Mouse (Mus musculus): ENCODE measurements at regions not wholly inside any gene's neighbourhood (a gene's known extent, or its start where the extent isn't known, plus 50 kb on each side); places are given as distances from the start of the nearest gene placed in this dataset.
A peak's percentile ranks its signal among the peaks of the same experiment; 100 is the strongest.

GRCm38 (mm10) chr3:15224452-15224851 lies 107.7 kb downstream of the Gm9733 start:
- Histone ChIP-seq H3K27me3 (ENCODE audit: control insufficient read depth in 1 of 2, insufficient read depth in 2 of 2, low read length in 2 of 2) (no peaks in the 10 kb centered on the region), H3K4me1 (ENCODE audit: control insufficient read depth in 1 of 2, insufficient read depth in 2 of 2, low read length in 2 of 2) (no peaks in the 10 kb centered on the region), H3K27ac (ENCODE audit: control insufficient read depth, low read depth, low read length) (no peak overlapping the region), H3K9me3 (replicated peaks; ENCODE audit: insufficient read depth, low read length) (no peaks in the 10 kb centered on the region), H3K79me2 (ENCODE audit: control insufficient read depth, insufficient read depth, low read length, poor library complexity) (no peaks in the 10 kb centered on the region), H3K36me3 (ENCODE audit: control insufficient read depth in 1 of 2, insufficient read depth in 2 of 2, low read length in 2 of 2) (no peaks in the 10 kb centered on the region), H3K4me3 (ENCODE audit: control insufficient read depth in 1 of 2, insufficient read depth in 1 of 2, low read depth in 2 of 2, low read length in 2 of 2) (no peak overlapping the region), H3K9ac (ENCODE audit: control insufficient read depth, low read depth, low read length, poor library complexity, severe bottlenecking) (no peak overlapping the region)
- no peak for TF ChIP-seq ZNF384 (IDR thresholded peaks at IDR 0.05; ENCODE audit: low read depth, low read length)
- 0 out of 2 replicates have a peak, but pooled peaks have one; percentile 13 for TF ChIP-seq USF1 (IDR thresholded peaks at IDR 0.05; ENCODE audit: low read depth, low read length)
- no peak for TF ChIP-seq MYC (IDR thresholded peaks at IDR 0.05; ENCODE audit: low read depth, low read length)
- 0 out of 2 replicates have a peak, but pooled peaks have one; percentile 13 for TF ChIP-seq GATA1 (IDR thresholded peaks at IDR 0.05; ENCODE audit: low read depth, low read length)
- DNase-seq (ENCODE audit: low read depth, low spot score) = peak; percentile 14

GRCm38 (mm10) chr3:15228641-15229040 lies 103.5 kb downstream of the Gm9733 start:
- Histone ChIP-seq H3K36me3 (ENCODE audit: control insufficient read depth in 1 of 2, insufficient read depth in 2 of 2, low read length in 2 of 2) (no peaks in the 10 kb centered on the region), H3K9ac (ENCODE audit: control insufficient read depth, low read depth, low read length, poor library complexity, severe bottlenecking) (no peak overlapping the region), H3K9me3 (replicated peaks; ENCODE audit: insufficient read depth, low read length) (no peaks in the 10 kb centered on the region), H3K27me3 (ENCODE audit: control insufficient read depth in 1 of 2, insufficient read depth in 2 of 2, low read length in 2 of 2) (no peaks in the 10 kb centered on the region), H3K79me2 (ENCODE audit: control insufficient read depth, insufficient read depth, low read length, poor library complexity) (no peaks in the 10 kb centered on the region), H3K27ac (ENCODE audit: control insufficient read depth, low read depth, low read length) (no peak overlapping the region), H3K4me3 (ENCODE audit: control insufficient read depth in 1 of 2, insufficient read depth in 1 of 2, low read depth in 2 of 2, low read length in 2 of 2) (no peak overlapping the region), H3K4me1 (ENCODE audit: control insufficient read depth in 1 of 2, insufficient read depth in 2 of 2, low read length in 2 of 2) (no peaks in the 10 kb centered on the region)
- TF ChIP-seq ELF1 (IDR thresholded peaks at IDR 0.05; ENCODE audit: low read depth, low read length) (no peak), E2F4 (IDR thresholded peaks at IDR 0.05; ENCODE audit: borderline replicate concordance, low read depth, low read length) (no peak), ZMIZ1 (IDR thresholded peaks at IDR 0.05; ENCODE audit: low read depth, low read length) (no peak)
- DNase-seq (ENCODE audit: low read depth, low spot score) = no peak

- DNase-seq (ENCODE audit: low read depth, low spot score) = no peak
- H3K4me1 ChIP-seq (ENCODE audit: control insufficient read depth in 1 of 2, insufficient read depth in 2 of 2, low read length in 2 of 2) = no peaks in the 10 kb centered on the region
- no peaks in the 10 kb centered on the region for H3K27me3 ChIP-seq (ENCODE audit: control insufficient read depth in 1 of 2, insufficient read depth in 2 of 2, low read length in 2 of 2)
- H3K4me3 ChIP-seq (ENCODE audit: control insufficient read depth in 1 of 2, insufficient read depth in 1 of 2, low read depth in 2 of 2, low read length in 2 of 2) = no peak overlapping the region
- H3K9me3 ChIP-seq (replicated peaks; ENCODE audit: insufficient read depth, low read length) = no peaks in the 10 kb centered on the region
- no peaks in the 10 kb centered on the region for H3K79me2 ChIP-seq (ENCODE audit: control insufficient read depth, insufficient read depth, low read length, poor library complexity)
- no peaks in the 10 kb centered on the region for H3K36me3 ChIP-seq (ENCODE audit: control insufficient read depth in 1 of 2, insufficient read depth in 2 of 2, low read length in 2 of 2)
- no peak overlapping the region for H3K27ac ChIP-seq (ENCODE audit: control insufficient read depth, low read depth, low read length)
- TF ChIP-seq MEF2A (IDR thresholded peaks at IDR 0.05; ENCODE audit: extremely low read depth, insufficient replicate concordance, low read depth, low read length, poor library complexity, severe bottlenecking) (no peak), MAFK (IDR thresholded peaks at IDR 0.05; ENCODE audit: borderline replicate concordance, low read depth, low read length) (no peak), ZC3H11A (IDR thresholded peaks at IDR 0.05; ENCODE audit: low read depth, low read length) (no peak), KAT2A (conservative IDR thresholded peaks at IDR 0.05; ENCODE audit: low read depth, low read length) (no peak), CHD1 (IDR thresholded peaks at IDR 0.05; ENCODE audit: low read depth, low read length) (no peak), BHLHE40 (IDR thresholded peaks at IDR 0.05; ENCODE audit: borderline replicate concordance, low read depth, low read length) (no peak)
- H3K9ac ChIP-seq (ENCODE audit: control insufficient read depth, low read depth, low read length, poor library complexity, severe bottlenecking) = no peak overlapping the region
Observed at GRCm38 (mm10) chr3:15230204-15230603, 101.9 kb downstream of the Gm9733 start.

Measured in MEL (cell line).